Mouse (Mus musculus) spleen, postnatal 0 days (tissue): Measurements from ENCODE around the gene Rbm33. TPM values are rescaled to one million over a fixed set of nuclear protein-coding genes. Genes with fewer than 3 reads are reported as not detected.

Experiments
- polyA plus RNA-seq: library from polyadenylated mRNA; unstranded; fragments of >200 nt; fragmentation: Nextera tagmentation; extraction: Ambion mirVana; gene quantifications from 2 replicates; pipeline ENCODE4 v1.2.1, GENCODE M21; 2015

The Rbm33 gene
- polyA plus RNA-seq: 8.7 and 9.6 TPM in 2 replicates

DNA sequence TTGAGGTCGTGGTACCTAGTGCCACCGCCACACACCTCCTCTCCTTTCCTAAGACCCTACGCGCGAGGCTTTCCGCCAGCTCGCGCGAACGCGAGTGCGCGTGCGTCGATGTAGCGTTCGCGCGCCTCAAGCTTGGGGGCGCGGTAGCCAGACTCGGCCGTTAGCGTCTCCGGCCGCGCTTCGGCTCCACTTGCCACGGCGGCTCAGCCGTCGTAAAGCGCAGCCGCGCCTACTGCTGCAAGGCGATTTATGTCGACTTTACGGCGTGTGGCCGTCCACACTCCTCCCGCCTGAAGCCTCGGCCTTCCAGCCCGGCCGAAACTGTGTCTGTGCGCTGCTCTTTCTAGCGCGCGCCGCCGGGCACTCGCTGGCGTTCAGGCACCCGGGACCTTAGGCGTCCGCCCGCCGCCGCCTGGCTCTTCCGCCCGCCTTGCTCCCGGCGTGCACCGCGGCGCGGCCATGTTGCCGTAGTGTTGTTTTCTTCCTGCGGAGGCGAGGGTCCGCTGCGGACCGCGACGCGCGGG is at the start of gene Rbm33:
Gene Rbm33 (plus strand): TSS at position 400 of the 524 bp plus-strand sequence.

GRCm38 (mm10) chr5:28466760-28467306 is 149.9 kb downstream of the Rbm33 start, which contains the start of gene Shh:
Gene Shh, minus strand, starts transcription at chr5:28467256.

Other genes with a start within 250 kb of the Rbm33 start
- 21.3 and 22.0 TPM in 2 replicates for gene Insig1, start 245.8 kb upstream of the Rbm33 start, polyA plus RNA-seq
- not detected in 2 replicates for gene En2, start 151.4 kb upstream of the Rbm33 start, polyA plus RNA-seq
- 0.05 TPM in 1 of 2 replicates, not detected in the other for gene Cnpy1, start 71.3 kb upstream of the Rbm33 start, polyA plus RNA-seq
- gene Shh, start 150.1 kb downstream of the Rbm33 start, polyA plus RNA-seq: not detected in 2 replicates